Mouse (Mus musculus) heart, embryonic 16.5 days (tissue): Measurements from ENCODE around the gene Casp7. TPM values are rescaled to one million over a fixed set of nuclear protein-coding genes. Genes with fewer than 3 reads are reported as not detected.
A peak's percentile ranks its signal among the peaks of the same experiment; 100 is the strongest.

Source experiments
- ATAC-seq: fragments of 200-750 bp; cut with Nextera tagmentation; replicated peaks from 2 replicates; pipeline ENCODE4 v1.8.0; 2017; ENCODE audit warnings: moderate number of reproducible peaks; ENCODE audit not compliant: insufficient read depth, low FRiP score; ENCODE audit errors: extremely low read depth
- H3K27ac ChIP-seq: fragments of 300-500 bp; sonication (generic); 2 replicates; pipeline ENCODE4 v1.5.1; 2014; ENCODE audit warnings: mild to moderate bottlenecking, low read length, control low read depth, moderate library complexity
- H3K27me3 ChIP-seq: fragments of 300-500 bp; sonication (generic); 2 replicates; pipeline ENCODE4 v1.6.1; 2014; ENCODE audit warnings: low read length, mixed read lengths; ENCODE audit not compliant: control insufficient read depth, insufficient read depth
- H3K36me3 ChIP-seq: fragments of 300-500 bp; sonication (generic); 2 replicates; pipeline ENCODE4 v1.6.1; 2014; ENCODE audit not compliant: control insufficient read depth, insufficient read depth
- H3K4me1 ChIP-seq: fragments of 300-500 bp; sonication (generic); 2 replicates; pipeline ENCODE4 v1.6.1; 2014; ENCODE audit warnings: low read length, mixed read lengths; ENCODE audit not compliant: control insufficient read depth, insufficient read depth
- H3K4me2 ChIP-seq: fragments of 300-500 bp; sonication (generic); 2 replicates; pipeline ENCODE4 v1.6.1; 2014; ENCODE audit warnings: low read depth, mild to moderate bottlenecking, control low read depth, low read length
- H3K4me3 ChIP-seq: fragments of 300-500 bp; sonication (generic); 2 replicates; pipeline ENCODE4 v1.5.1; 2014; ENCODE audit warnings: mild to moderate bottlenecking, control low read depth, low read length
- H3K9ac ChIP-seq: fragments of 300-500 bp; sonication (generic); 2 replicates; pipeline ENCODE4 v1.6.1; 2014; ENCODE audit warnings: low read length, control low read depth
- H3K9me3 ChIP-seq: fragments of 300-500 bp; sonication (generic); replicated peaks from 2 replicates; pipeline ENCODE4 v1.6.1; 2016; ENCODE audit warnings: low read length; ENCODE audit not compliant: control insufficient read depth
- WGBS: fragments of 180-500 bp; shearing (Covaris S2); extraction: QIAGEN DNeasy Blood & Tissue Kit; methylation state at CpG from one replicate; pipeline ENCODE4 v1.1.7; 2014; 5-methylcytosine and 5-hydroxymethylcytosine counted together
- polyA plus RNA-seq: library from polyadenylated mRNA; unstranded; fragments of >200 nt; fragmentation: Nextera tagmentation; extraction: Ambion mirVana; gene quantifications from 2 replicates; pipeline ENCODE4 v1.2.1, GENCODE M21; 2015

Gene Casp7
- polyA plus RNA-seq, 1 experiment from 2014 or later, result 33.2 TPM

GRCm38 (mm10) chr19:56425492-56425891 lies 28.6 kb downstream of the Casp7 start:
- ATAC-seq, result peak; percentile 58; the same call in 1 of the 2 replicates
- WGBS, result 45% methylated on average over 9 of the region's 9 CpGs

GRCm38 (mm10) chr19:56430369-56430768 lies 33.4 kb downstream of the Casp7 start:
- Histone ChIP-seq H3K36me3 (peaks cover 16% of the 10 kb centered on the region), H3K9ac (no peak overlapping the region), H3K4me1 (peaks cover 13% of the 10 kb centered on the region), H3K27ac (no peak overlapping the region), H3K4me3 (no peak overlapping the region), H3K9me3 (no peaks in the 10 kb centered on the region), H3K4me2 (no peak overlapping the region), H3K27me3 (no peaks in the 10 kb centered on the region)
- WGBS, result 70% methylated on average over 8 of the region's 8 CpGs
- ATAC-seq, result no peak

More at GRCm38 (mm10) chr19:56425492-56425891, 28.6 kb downstream of the Casp7 start:
- Histone ChIP-seq H3K4me2 (peak overlapping the region; percentile 32; the same call in 1 of the 2 replicates), H3K4me3 (no peak overlapping the region), H3K4me1 (peaks cover 24% of the 10 kb centered on the region), H3K27me3 (no peaks in the 10 kb centered on the region), H3K36me3 (no peaks in the 10 kb centered on the region), H3K27ac (peak overlapping the region; percentile 81), H3K9me3 (no peaks in the 10 kb centered on the region), H3K9ac (peak overlapping the region; percentile 65)

GRCm38 (mm10) chr19:56432706-56433105 lies 35.8 kb downstream of the Casp7 start:
- Histone ChIP-seq H3K4me2 (no peak overlapping the region), H3K4me1 (no peaks in the 10 kb centered on the region), H3K36me3 (peaks cover 16% of the 10 kb centered on the region), H3K27ac (no peak overlapping the region), H3K27me3 (no peaks in the 10 kb centered on the region), H3K4me3 (no peak overlapping the region), H3K9me3 (no peaks in the 10 kb centered on the region), H3K9ac (no peak overlapping the region)
- 83% methylated on average over 10 of the region's 10 CpGs for WGBS
- no peak for ATAC-seq

GRCm38 (mm10) chr19:56433581-56433980 lies 36.7 kb downstream of the Casp7 start:
- Histone ChIP-seq H3K4me3 (no peak overlapping the region), H3K9me3 (no peaks in the 10 kb centered on the region), H3K4me2 (no peak overlapping the region), H3K27ac (no peak overlapping the region), H3K9ac (no peak overlapping the region), H3K4me1 (no peaks in the 10 kb centered on the region), H3K27me3 (no peaks in the 10 kb centered on the region), H3K36me3 (peaks cover 16% of the 10 kb centered on the region)
- WGBS, result 89% methylated on average over 7 of the region's 7 CpGs
- ATAC-seq, result no peak

GRCm38 (mm10) chr19:56436380-56436779 lies 39.5 kb downstream of the Casp7 start:
- 77% methylated on average over 13 of the region's 13 CpGs for WGBS
- no peaks in the 10 kb centered on the region for H3K9me3 ChIP-seq
- peaks cover 16% of the 10 kb centered on the region for H3K36me3 ChIP-seq

GRCm38 (mm10) chr19:56438357-56439071 lies 41.6 kb downstream of the Casp7 start:
- 63% methylated on average over 7 of the region's 7 CpGs for WGBS
- Histone ChIP-seq H3K27me3 (no peaks in the 10 kb centered on the region), H3K9me3 (no peaks in the 10 kb centered on the region), H3K4me1 (no peaks in the 10 kb centered on the region), H3K36me3 (peaks cover 15% of the 10 kb centered on the region), H3K9ac (no peak overlapping the region), H3K27ac (peak overlapping the region; percentile 9; the same call in 1 of the 2 replicates), H3K4me3 (no peak overlapping the region), H3K4me2 (no peak overlapping the region)
- ATAC-seq, result no peak

More at GRCm38 (mm10) chr19:56436380-56436779, 39.5 kb downstream of the Casp7 start:
- Histone ChIP-seq H3K27me3 (no peaks in the 10 kb centered on the region), H3K4me3 (no peak overlapping the region), H3K4me1 (no peaks in the 10 kb centered on the region), H3K4me2 (no peak overlapping the region), H3K27ac (no peak overlapping the region), H3K9ac (no peak overlapping the region)
- ATAC-seq, result no peak

- H3K9me3 ChIP-seq, result no peaks in the 10 kb centered on the region
- no peaks in the 10 kb centered on the region for H3K4me1 ChIP-seq
- WGBS, result 53% methylated on average over 6 of the region's 6 CpGs
- no peak overlapping the region for H3K9ac ChIP-seq
- no peak overlapping the region for H3K4me2 ChIP-seq
- peaks cover 9% of the 10 kb centered on the region for H3K36me3 ChIP-seq
- no peak overlapping the region for H3K27ac ChIP-seq
- H3K4me3 ChIP-seq, result no peak overlapping the region
- ATAC-seq, result no peak
- no peaks in the 10 kb centered on the region for H3K27me3 ChIP-seq
These were observed 42.1 kb downstream of the Casp7 start for GRCm38 (mm10) chr19:56439072-56439434.

- 65% methylated on average over 14 of the region's 14 CpGs for WGBS
- Histone ChIP-seq H3K9ac (no peak overlapping the region), H3K27me3 (no peaks in the 10 kb centered on the region), H3K36me3 (no peaks in the 10 kb centered on the region), H3K4me1 (no peaks in the 10 kb centered on the region), H3K9me3 (no peaks in the 10 kb centered on the region), H3K4me2 (no peak overlapping the region), H3K27ac (no peak overlapping the region), H3K4me3 (no peak overlapping the region)
- no peak for ATAC-seq
These were observed 46.5 kb downstream of the Casp7 start for GRCm38 (mm10) chr19:56443445-56443844.

GRCm38 (mm10) chr19:56448784-56449183 lies 51.9 kb downstream of the Casp7 start:
- no peaks in the 10 kb centered on the region for H3K36me3 ChIP-seq
- no peak overlapping the region for H3K4me3 ChIP-seq
- no peak for ATAC-seq
- no peak overlapping the region for H3K9ac ChIP-seq
- H3K27ac ChIP-seq, result no peak overlapping the region
- WGBS, result 96% methylated on average over 4 of the region's 4 CpGs
- no peaks in the 10 kb centered on the region; the same call in 1 of the 2 replicates for H3K27me3 ChIP-seq
- no peaks in the 10 kb centered on the region for H3K9me3 ChIP-seq
- H3K4me1 ChIP-seq, result no peaks in the 10 kb centered on the region
- no peak overlapping the region for H3K4me2 ChIP-seq
